Mouse (Mus musculus) heart, postnatal 0 days (tissue): ENCODE measurements around the gene 1110065P20Rik. TPM values are rescaled to one million over a fixed set of nuclear protein-coding genes. Genes with fewer than 3 reads are reported as not detected.

Source experiments
- ATAC-seq: fragments of 200-750 bp; cut with Nextera tagmentation; 2 replicates; pipeline ENCODE4 v1.8.0; 2017; ENCODE audit warnings: low read depth, moderate number of reproducible peaks, moderate library complexity; ENCODE audit not compliant: insufficient read depth
- DNase-seq: peaks from one replicate; pipeline ENCODE4 v3.0.0-alpha.2; 2016; ENCODE audit warnings: low spot score
- H3K27ac ChIP-seq: fragments of 300-500 bp; sonication (generic); 2 replicates; pipeline ENCODE4 v1.5.1; 2014; ENCODE audit warnings: low read depth, mild to moderate bottlenecking
- H3K27me3 ChIP-seq: fragments of 300-500 bp; sonication (generic); 2 replicates; pipeline ENCODE4 v1.6.1; 2014; ENCODE audit warnings: low read length, mixed read lengths; ENCODE audit not compliant: control insufficient read depth, insufficient read depth
- H3K36me3 ChIP-seq: fragments of 300-500 bp; sonication (generic); replicated peaks from 2 replicates; pipeline ENCODE4 v1.6.1; 2014; ENCODE audit warnings: low read length, mixed read lengths; ENCODE audit not compliant: control insufficient read depth, insufficient read depth
- H3K4me1 ChIP-seq: fragments of 300-500 bp; sonication (generic); 2 replicates; pipeline ENCODE4 v1.6.1; 2014; ENCODE audit warnings: antibody characterized with exemption; ENCODE audit not compliant: control insufficient read depth, insufficient read depth
- H3K4me2 ChIP-seq: fragments of 300-500 bp; sonication (generic); 2 replicates; pipeline ENCODE4 v1.6.1; 2014; ENCODE audit warnings: low read depth, mild to moderate bottlenecking, low read length, moderate library complexity
- H3K4me3 ChIP-seq: fragments of 300-500 bp; sonication (generic); 2 replicates; pipeline ENCODE4 v1.5.1; 2014; ENCODE audit warnings: low read depth, low read length
- H3K9ac ChIP-seq: fragments of 300-500 bp; sonication (generic); replicated peaks from 2 replicates; pipeline ENCODE4 v1.6.1; 2014; ENCODE audit warnings: low read depth, low read length, mixed read lengths
- H3K9me3 ChIP-seq: fragments of 300-500 bp; sonication (generic); replicated peaks from 2 replicates; pipeline ENCODE4 v1.6.1; 2016; ENCODE audit warnings: low read length; ENCODE audit not compliant: control insufficient read depth
- CTCF ChIP-seq: IDR thresholded peaks from 2 replicates; pipeline ENCODE4 v1.5.1; 2016; ENCODE audit warnings: antibody characterized with exemption, control low read depth, low read depth
- EP300 ChIP-seq: IDR thresholded peaks from 2 replicates; pipeline ENCODE4 v1.6.1; 2016; ENCODE audit warnings: antibody characterized with exemption, low read depth
- WGBS: fragments of 180-500 bp; shearing (Covaris S2); extraction: QIAGEN DNeasy Blood & Tissue Kit; methylation state at CpG from one replicate; pipeline ENCODE4 v1.1.7; 2014; 5-methylcytosine and 5-hydroxymethylcytosine counted together
- polyA plus RNA-seq: library from polyadenylated mRNA; unstranded; fragments of >200 nt; fragmentation: Nextera tagmentation; extraction: Ambion mirVana; gene quantifications from 2 replicates; pipeline ENCODE4 v1.2.1, GENCODE M21; 2015
- total RNA-seq: library from RNA; depleted of rRNA; stranded (reverse); fragments of >200 nt; gene quantifications from 2 replicates; pipeline ENCODE4 v1.2.3, GENCODE M21; 2014; ENCODE audit warnings: low replicate concordance

1110065P20Rik gene
- total and polyA plus RNA-seq, 2 experiments from 2014 or later: 51.5 to 70.2 TPM

- ATAC-seq (no peak), DNase-seq (no peak)
- Histone ChIP-seq H3K4me1 (no peaks in the 10 kb centered on the region), H3K27me3 (no peaks in the 10 kb centered on the region), H3K4me2 (no peak overlapping the region), H3K27ac (0 out of 2 replicates have a peak overlapping the region, but pooled peaks have one; percentile 16), H3K9me3 (no peaks in the 10 kb centered on the region), H3K4me3 (no peak overlapping the region), H3K9ac (no peak overlapping the region), H3K36me3 (peaks cover 37% of the 10 kb centered on the region)
- no peak for TF ChIP-seq EP300
- no peak for TF ChIP-seq CTCF
- 77% methylated on average over 9 of the region's 9 CpGs for WGBS
These were observed 41.7 kb downstream of the 1110065P20Rik start for GRCm38 (mm10) chr4:124809136-124809883.

GRCm38 (mm10) chr4:124808511-124808910, 42.5 kb downstream of the 1110065P20Rik start:
- ATAC-seq (peak; percentile 51; the same call in 1 of the 2 replicates), DNase-seq (peak; percentile 26)
- peaks cover 38% of the 10 kb centered on the region for H3K36me3 ChIP-seq
- no peak overlapping the region for H3K4me2 ChIP-seq
- WGBS: 59% methylated on average over 5 of the region's 5 CpGs
- H3K9me3 ChIP-seq: no peaks in the 10 kb centered on the region
- H3K27me3 ChIP-seq: no peaks in the 10 kb centered on the region
- H3K9ac ChIP-seq: no peak overlapping the region
- no peak overlapping the region for H3K4me3 ChIP-seq
- TF ChIP-seq CTCF (no peak), EP300 (no peak)
- H3K27ac ChIP-seq: 0 out of 2 replicates have a peak overlapping the region, but pooled peaks have one; percentile 28
- H3K4me1 ChIP-seq: peaks cover 2% of the 10 kb centered on the region; the same call in 1 of the 2 replicates

GRCm38 (mm10) chr4:124803406-124803805, 47.6 kb downstream of the 1110065P20Rik start:
- Histone ChIP-seq H3K9me3 (no peaks in the 10 kb centered on the region), H3K9ac (no peak overlapping the region), H3K27ac (no peak overlapping the region), H3K4me2 (peak overlapping the region; percentile 84), H3K27me3 (no peaks in the 10 kb centered on the region), H3K36me3 (peaks cover 43% of the 10 kb centered on the region), H3K4me1 (peaks cover 9% of the 10 kb centered on the region; the same call in 1 of the 2 replicates), H3K4me3 (no peak overlapping the region)
- 71% methylated on average over 6 of the region's 6 CpGs for WGBS
- DNase-seq: no peak
- no peak for ATAC-seq
- TF ChIP-seq EP300: no peak
- TF ChIP-seq CTCF: no peak

- H3K4me1 ChIP-seq: peaks cover 9% of the 10 kb centered on the region; the same call in 1 of the 2 replicates
- peak overlapping the region; percentile 96 for H3K27ac ChIP-seq
- WGBS: under 1% methylated on average over 50 of the region's 53 CpGs
- no peaks in the 10 kb centered on the region for H3K9me3 ChIP-seq
- peak overlapping the region; percentile 94 for H3K4me3 ChIP-seq
- peak overlapping the region; percentile 84 for H3K4me2 ChIP-seq
- ATAC-seq (peak; percentile 100), DNase-seq (peak; percentile 93)
- H3K9ac ChIP-seq: peak overlapping the region; percentile 83
- no peaks in the 10 kb centered on the region for H3K27me3 ChIP-seq
- peaks cover 49% of the 10 kb centered on the region for H3K36me3 ChIP-seq
- TF ChIP-seq CTCF (no peak), EP300 (0 out of 2 replicates have a peak, but pooled peaks have one; percentile 35)
These were observed 48.4 kb downstream of the 1110065P20Rik start for GRCm38 (mm10) chr4:124802309-124803260.
